Mouse (Mus musculus): ENCODE measurements around the gene Bcl11b.

GRCm38 (mm10) chr12:108012003-108012402 is 8.6 kb upstream of the Bcl11b start:
- TF ChIP-seq CTCF (IDR thresholded peaks at IDR 0.05; ENCODE audit: extremely low read depth, insufficient read depth, insufficient read length, insufficient replicate concordance) = no peak
- TF ChIP-seq POLR2A (IDR thresholded peaks at IDR 0.05; ENCODE audit: low read depth, low read length) = no peak

Data from spleen, adult 2 months (tissue).